Mouse (Mus musculus) stomach, embryonic 16.5 days (tissue): Measurements from ENCODE around the gene Aff1. TPM values are rescaled to one million over a fixed set of nuclear protein-coding genes. Genes with fewer than 3 reads are reported as not detected.

ENCODE experiments used
- ATAC-seq: fragments of 200-750 bp; cut with Nextera tagmentation; 2 replicates; pipeline ENCODE4 v1.8.0; 2017; ENCODE audit warnings: moderate number of reproducible peaks, moderate TSS enrichment; ENCODE audit not compliant: insufficient read depth, low FRiP score
- H3K27ac ChIP-seq: fragments of 300-500 bp; sonication (generic); 2 replicates; pipeline ENCODE4 v1.5.1; 2014; ENCODE audit warnings: low read length
- H3K27me3 ChIP-seq: fragments of 300-500 bp; sonication (generic); 2 replicates; pipeline ENCODE4 v1.6.1; 2014; ENCODE audit warnings: low read length, control low read depth, mixed read lengths; ENCODE audit not compliant: control insufficient read depth, insufficient read depth
- H3K36me3 ChIP-seq: fragments of 300-500 bp; sonication (generic); 2 replicates; pipeline ENCODE4 v1.6.1; 2014; ENCODE audit warnings: low read length; ENCODE audit not compliant: control insufficient read depth, insufficient read depth
- H3K4me1 ChIP-seq: fragments of 300-500 bp; sonication (generic); 2 replicates; pipeline ENCODE4 v1.6.1; 2014; ENCODE audit warnings: low read length, control low read depth, mixed read lengths; ENCODE audit not compliant: control insufficient read depth, insufficient read depth
- H3K4me2 ChIP-seq: fragments of 300-500 bp; sonication (generic); 2 replicates; pipeline ENCODE4 v1.6.1; 2014; ENCODE audit warnings: low read depth, low read length, mixed read lengths
- H3K4me3 ChIP-seq: fragments of 300-500 bp; sonication (generic); replicated peaks from 2 replicates; pipeline ENCODE4 v1.5.1; 2014; ENCODE audit warnings: mild to moderate bottlenecking, low read length
- H3K9ac ChIP-seq: fragments of 300-500 bp; sonication (generic); 2 replicates; pipeline ENCODE4 v1.6.1; 2014; ENCODE audit warnings: low read length
- H3K9me3 ChIP-seq: fragments of 300-500 bp; sonication (generic); replicated peaks from 2 replicates; pipeline ENCODE4 v1.6.1; 2016; ENCODE audit warnings: low read length, control low read depth; ENCODE audit not compliant: control insufficient read depth
- WGBS: fragments of 180-500 bp; shearing (Covaris S2); extraction: QIAGEN DNeasy Blood & Tissue Kit; methylation state at CpG from one replicate; pipeline ENCODE4 v1.1.7; 2014; 5-methylcytosine and 5-hydroxymethylcytosine counted together
- polyA plus RNA-seq: library from polyadenylated mRNA; unstranded; fragments of >200 nt; fragmentation: Nextera tagmentation; extraction: Ambion mirVana; gene quantifications from 2 replicates; pipeline ENCODE4 v1.2.1, GENCODE M21; 2015

Aff1 gene
- polyA plus RNA-seq, 1 experiment from 2014 or later, result 6.8 TPM

GRCm38 (mm10) chr5:103716824-103717342, 24.7 kb downstream of the Aff1 start:
- Histone ChIP-seq H3K4me2 (no peak overlapping the region), H3K4me3 (no peak overlapping the region), H3K27ac (no peak overlapping the region), H3K9me3 (no peaks in the 10 kb centered on the region), H3K9ac (no peak overlapping the region), H3K4me1 (no peaks in the 10 kb centered on the region), H3K36me3 (no peaks in the 10 kb centered on the region), H3K27me3 (no peaks in the 10 kb centered on the region)
- ATAC-seq, result no peak
- 73% methylated on average over 5 of the region's 5 CpGs for WGBS

DNA sequence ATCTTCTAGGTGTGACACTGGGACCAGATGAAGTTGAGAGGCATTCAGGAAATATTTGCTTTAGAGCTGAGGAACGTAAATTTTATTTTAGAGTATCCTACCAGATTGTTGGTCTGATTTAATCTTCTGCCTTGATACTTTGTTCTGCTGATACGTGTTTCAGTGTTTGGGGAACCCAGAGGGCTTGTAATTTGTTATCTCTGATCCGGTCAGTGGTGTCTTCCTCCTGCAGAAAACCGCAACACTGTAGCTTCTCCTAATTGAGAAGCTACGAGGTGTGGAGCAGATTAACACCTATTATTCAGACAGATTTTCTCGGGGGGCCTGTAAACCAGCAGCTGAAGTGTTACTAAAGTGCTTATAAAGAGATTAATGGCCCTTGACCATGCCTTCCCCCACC, 27.0 kb downstream of the Aff1 start:
- H3K4me2 ChIP-seq, result no peak overlapping the region
- H3K9ac ChIP-seq, result no peak overlapping the region
- no peak for ATAC-seq
- no peaks in the 10 kb centered on the region for H3K4me1 ChIP-seq
- H3K27ac ChIP-seq, result no peak overlapping the region
- 37% methylated on average over 6 of the region's 6 CpGs for WGBS
- H3K36me3 ChIP-seq, result no peaks in the 10 kb centered on the region
- no peaks in the 10 kb centered on the region for H3K9me3 ChIP-seq
- H3K4me3 ChIP-seq, result no peak overlapping the region
- no peaks in the 10 kb centered on the region for H3K27me3 ChIP-seq

GRCm38 (mm10) chr5:103719851-103720250, 27.7 kb downstream of the Aff1 start:
- H3K36me3 ChIP-seq, result no peaks in the 10 kb centered on the region
- 60% methylated on average over 3 of the region's 3 CpGs for WGBS
- no peak overlapping the region for H3K4me2 ChIP-seq
- H3K4me1 ChIP-seq, result no peaks in the 10 kb centered on the region
- H3K9me3 ChIP-seq, result no peaks in the 10 kb centered on the region
- no peaks in the 10 kb centered on the region for H3K27me3 ChIP-seq
- H3K9ac ChIP-seq, result no peak overlapping the region
- H3K27ac ChIP-seq, result no peak overlapping the region
- ATAC-seq, result no peak
- no peak overlapping the region for H3K4me3 ChIP-seq

- WGBS, result 74% methylated on average over 6 of the region's 6 CpGs
- Histone ChIP-seq H3K27ac (no peak overlapping the region), H3K4me3 (no peak overlapping the region), H3K27me3 (no peaks in the 10 kb centered on the region), H3K9ac (no peak overlapping the region), H3K9me3 (no peaks in the 10 kb centered on the region), H3K4me2 (no peak overlapping the region), H3K36me3 (no peaks in the 10 kb centered on the region), H3K4me1 (no peaks in the 10 kb centered on the region)
- no peak for ATAC-seq
Observed at GRCm38 (mm10) chr5:103720967-103721366, 28.8 kb downstream of the Aff1 start.

DNA sequence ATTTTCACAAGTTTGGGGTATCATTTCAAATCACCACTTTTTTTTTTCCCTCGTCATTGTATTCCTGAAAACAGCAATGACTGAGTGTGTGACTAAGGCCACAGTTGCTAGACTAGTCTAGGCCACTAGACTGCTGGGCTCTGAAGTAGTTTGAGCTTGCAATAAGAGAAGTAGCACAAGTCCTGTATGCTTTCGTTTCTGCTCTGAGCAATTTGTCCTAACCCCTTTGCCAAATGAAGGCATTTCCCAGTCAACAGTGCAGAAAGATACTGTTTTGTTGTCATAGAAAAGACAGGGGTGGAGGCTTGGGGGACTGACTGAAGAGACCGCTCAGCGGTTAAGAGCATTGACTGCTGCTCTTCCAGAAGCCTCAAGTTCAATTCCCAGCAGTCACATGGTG, 29.3 kb downstream of the Aff1 start:
- ATAC-seq, result no peak
- WGBS, result 82% methylated on average over 4 of the region's 4 CpGs

DNA sequence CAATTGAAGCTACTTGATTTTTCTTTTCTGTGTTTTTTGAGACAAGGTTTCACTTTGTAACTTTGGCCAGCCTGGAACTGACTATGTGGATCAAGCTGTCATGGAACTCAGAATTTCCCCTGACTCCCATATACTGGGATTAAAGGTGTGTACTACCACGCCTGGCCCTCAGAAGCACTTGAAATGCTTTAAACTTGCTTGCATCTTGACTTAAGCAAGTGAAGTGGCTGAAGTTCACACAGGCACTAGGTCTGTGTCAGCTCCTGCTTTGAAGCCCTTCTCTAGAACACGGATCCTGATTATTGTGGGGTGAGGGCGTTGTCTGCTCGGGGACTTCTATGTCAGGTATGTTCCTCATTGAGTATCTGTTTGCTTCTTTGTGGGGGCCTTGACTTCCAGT, 30.5 kb downstream of the Aff1 start:
- Histone ChIP-seq H3K27me3 (no peaks in the 10 kb centered on the region), H3K4me3 (no peak overlapping the region), H3K4me1 (no peaks in the 10 kb centered on the region), H3K4me2 (no peak overlapping the region), H3K27ac (no peak overlapping the region), H3K9ac (no peak overlapping the region), H3K36me3 (no peaks in the 10 kb centered on the region), H3K9me3 (no peaks in the 10 kb centered on the region)
- ATAC-seq, result no peak
- 77% methylated on average over 4 of the region's 4 CpGs for WGBS

More for the DNA sequence above, 29.3 kb downstream of the Aff1 start:
- Histone ChIP-seq H3K9ac (no peak overlapping the region), H3K27me3 (no peaks in the 10 kb centered on the region), H3K4me2 (no peak overlapping the region), H3K27ac (no peak overlapping the region), H3K4me3 (no peak overlapping the region), H3K36me3 (no peaks in the 10 kb centered on the region), H3K4me1 (no peaks in the 10 kb centered on the region), H3K9me3 (no peaks in the 10 kb centered on the region)

GRCm38 (mm10) chr5:103724384-103724783, 32.2 kb downstream of the Aff1 start:
- Histone ChIP-seq H3K4me2 (no peak overlapping the region), H3K27ac (no peak overlapping the region), H3K9me3 (no peaks in the 10 kb centered on the region), H3K4me1 (no peaks in the 10 kb centered on the region), H3K36me3 (no peaks in the 10 kb centered on the region), H3K27me3 (no peaks in the 10 kb centered on the region), H3K9ac (no peak overlapping the region), H3K4me3 (no peak overlapping the region)
- 17% methylated on average over 6 of the region's 6 CpGs for WGBS
- ATAC-seq, result no peak

- Histone ChIP-seq H3K4me2 (no peak overlapping the region), H3K4me3 (no peak overlapping the region), H3K27ac (no peak overlapping the region), H3K36me3 (no peaks in the 10 kb centered on the region), H3K9ac (no peak overlapping the region), H3K27me3 (no peaks in the 10 kb centered on the region), H3K9me3 (no peaks in the 10 kb centered on the region), H3K4me1 (no peaks in the 10 kb centered on the region)
- WGBS, result 42% methylated on average over 3 of the region's 3 CpGs
- no peak for ATAC-seq
Observed at GRCm38 (mm10) chr5:103724823-103725222, 32.6 kb downstream of the Aff1 start.

DNA sequence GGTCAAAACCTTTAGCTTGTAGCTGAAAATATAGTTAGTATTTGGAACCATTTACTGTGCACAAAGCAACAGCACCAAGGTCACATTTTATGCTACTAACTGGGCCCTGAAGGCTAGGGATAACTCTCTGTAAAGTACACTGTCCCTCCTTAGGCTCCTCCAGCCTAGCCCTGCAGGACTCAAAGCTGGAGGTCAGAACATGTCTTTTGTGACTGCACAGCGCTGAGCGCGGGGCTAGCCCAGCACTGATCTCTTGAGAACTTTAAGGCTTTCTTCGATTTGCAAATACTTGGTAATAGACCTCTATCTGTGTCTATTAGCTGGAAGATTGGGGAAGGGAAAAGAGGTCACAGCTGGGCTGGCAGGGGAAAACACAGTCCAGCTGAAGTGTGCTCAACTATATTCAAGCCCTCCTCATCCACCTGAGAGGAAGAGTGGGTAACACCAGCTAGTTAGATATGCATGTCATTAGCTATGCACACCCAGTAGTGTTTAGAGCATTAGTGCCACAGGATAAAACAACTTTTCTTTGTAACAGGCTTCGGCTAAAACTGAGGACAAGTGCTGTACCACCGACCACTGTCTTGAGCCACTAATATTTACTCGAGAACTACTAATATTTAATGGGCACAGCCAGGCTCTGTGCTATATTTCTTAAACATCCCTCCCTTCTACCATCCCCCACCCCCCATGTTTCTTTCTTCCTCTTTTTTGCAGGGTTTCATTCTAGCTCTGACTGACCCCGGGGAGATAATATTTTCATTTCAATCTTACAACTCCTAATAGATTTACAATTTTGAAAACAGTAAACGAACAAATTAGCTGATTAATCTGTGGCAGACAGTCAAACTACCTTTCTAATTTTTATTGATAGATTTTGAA, 33.3 kb downstream of the Aff1 start:
- no peak overlapping the region for H3K9ac ChIP-seq
- no peaks in the 10 kb centered on the region for H3K4me1 ChIP-seq
- no peak overlapping the region for H3K4me3 ChIP-seq
- ATAC-seq, result no peak
- H3K27me3 ChIP-seq, result no peaks in the 10 kb centered on the region
- 59% methylated on average over 9 of the region's 9 CpGs for WGBS
- no peaks in the 10 kb centered on the region for H3K9me3 ChIP-seq
- H3K36me3 ChIP-seq, result no peaks in the 10 kb centered on the region
- H3K27ac ChIP-seq, result no peak overlapping the region
- no peak overlapping the region for H3K4me2 ChIP-seq
